Mouse (Mus musculus): ENCODE data around the gene Zfp866. TPM values are rescaled to one million over a fixed set of nuclear protein-coding genes. Genes with fewer than 3 reads are reported as not detected.
A peak's percentile ranks its signal among the peaks of the same experiment; 100 is the strongest.

Zfp866 gene
- total and polyA plus RNA-seq, 3 experiments, result 11.7 to 12.3 TPM; not detected in 1

GRCm38 (mm10) chr8:69803366-69803765 is 12.4 kb upstream of the Zfp866 start:
- Histone ChIP-seq H3K9me3 (replicated peaks; ENCODE audit: insufficient read depth, low read length) (no peaks in the 10 kb centered on the region), H3K36me3 (ENCODE audit: control insufficient read depth in 1 of 2, insufficient read depth in 2 of 2, low read length in 2 of 2) (peaks cover 3 to 8% of the 10 kb centered on the region in 2 experiments; a peak in 2 of 4 replicates), H3K79me2 (ENCODE audit: control insufficient read depth, insufficient read depth, low read length, poor library complexity) (no peaks in the 10 kb centered on the region), H3K27ac (ENCODE audit: control insufficient read depth, low read depth, low read length) (no peak overlapping the region), H3K27me3 (ENCODE audit: control insufficient read depth in 1 of 2, insufficient read depth in 2 of 2, low read length in 2 of 2) (no peaks in the 10 kb centered on the region), H3K4me3 (ENCODE audit: control insufficient read depth in 1 of 2, insufficient read depth in 1 of 2, low read depth in 2 of 2, low read length in 2 of 2) (no peak overlapping the region), H3K4me1 (ENCODE audit: control insufficient read depth in 1 of 2, insufficient read depth in 2 of 2, low read length in 2 of 2) (no peaks in the 10 kb centered on the region), H3K9ac (ENCODE audit: control insufficient read depth, low read depth, low read length, poor library complexity, severe bottlenecking) (no peak overlapping the region)
- DNase-seq (ENCODE audit: low read depth, low spot score), result no peak
- TF ChIP-seq TAL1 (IDR thresholded peaks at IDR 0.05; ENCODE audit: low read length) (no peak), KAT2A (conservative IDR thresholded peaks at IDR 0.05; ENCODE audit: low read depth, low read length) (no peak), MAZ (IDR thresholded peaks at IDR 0.05; ENCODE audit: low read depth, low read length) (no peak), BHLHE40 (IDR thresholded peaks at IDR 0.05; ENCODE audit: borderline replicate concordance, low read depth, low read length) (no peak), MYC (IDR thresholded peaks at IDR 0.05; ENCODE audit: low read depth, low read length) (no peak), CHD1 (IDR thresholded peaks at IDR 0.05; ENCODE audit: low read depth, low read length) (no peak)

GRCm38 (mm10) chr8:69802216-69802615 is 11.2 kb upstream of the Zfp866 start:
- Histone ChIP-seq H3K9ac (ENCODE audit: control insufficient read depth, low read depth, low read length, poor library complexity, severe bottlenecking) (no peak overlapping the region), H3K79me2 (ENCODE audit: control insufficient read depth, insufficient read depth, low read length, poor library complexity) (no peaks in the 10 kb centered on the region), H3K36me3 (ENCODE audit: control insufficient read depth in 1 of 2, insufficient read depth in 2 of 2, low read length in 2 of 2) (peaks cover 0 to 9% of the 10 kb centered on the region in 2 experiments; a peak in 2 of 4 replicates), H3K9me3 (replicated peaks; ENCODE audit: insufficient read depth, low read length) (no peaks in the 10 kb centered on the region), H3K4me1 (ENCODE audit: control insufficient read depth in 1 of 2, insufficient read depth in 2 of 2, low read length in 2 of 2) (no peaks in the 10 kb centered on the region), H3K4me3 (ENCODE audit: control insufficient read depth in 1 of 2, insufficient read depth in 1 of 2, low read depth in 2 of 2, low read length in 2 of 2) (no peak overlapping the region), H3K27me3 (ENCODE audit: control insufficient read depth in 1 of 2, insufficient read depth in 2 of 2, low read length in 2 of 2) (no peaks in the 10 kb centered on the region), H3K27ac (ENCODE audit: control insufficient read depth, low read depth, low read length) (no peak overlapping the region)
- TF ChIP-seq RCOR1 (IDR thresholded peaks at IDR 0.05; ENCODE audit: low read depth, low read length) (no peak), UBTF (IDR thresholded peaks at IDR 0.05; ENCODE audit: borderline replicate concordance, insufficient read depth, low read depth, low read length) (no peak), CTCF (IDR thresholded peaks at IDR 0.05 in 2 of 3, conservative IDR thresholded peaks at IDR 0.05 in 1 of 3; ENCODE audit: control insufficient read depth in 1 of 3, insufficient read depth in 1 of 3, low read depth in 2 of 3, low read length in 3 of 3, poor library complexity in 1 of 3, severe bottlenecking in 1 of 3) (no peak), ZMIZ1 (IDR thresholded peaks at IDR 0.05; ENCODE audit: low read depth, low read length) (no peak), TCF12 (IDR thresholded peaks at IDR 0.05; ENCODE audit: low read depth, low read length) (no peak), MAZ (IDR thresholded peaks at IDR 0.05; ENCODE audit: low read depth, low read length) (no peak), TBP (IDR thresholded peaks at IDR 0.05; ENCODE audit: low read depth, low read length) (no peak), KAT2A (conservative IDR thresholded peaks at IDR 0.05; ENCODE audit: low read depth, low read length) (no peak), POLR2AphosphoS2 (IDR thresholded peaks at IDR 0.05; ENCODE audit: low read length) (no peak), GATA1 (IDR thresholded peaks at IDR 0.05; ENCODE audit: low read depth, low read length) (no peak)
- no peak for DNase-seq (ENCODE audit: low read depth, low spot score)

- H3K9me3 ChIP-seq (replicated peaks; ENCODE audit: insufficient read depth, low read length), result no peaks in the 10 kb centered on the region
- no peak overlapping the region for H3K27ac ChIP-seq (ENCODE audit: control insufficient read depth, low read depth, low read length)
- DNase-seq (ENCODE audit: low read depth, low spot score), result no peak
- TF ChIP-seq MAX (IDR thresholded peaks at IDR 0.05; ENCODE audit: low read length), result no peak
- no peak for TF ChIP-seq ZMIZ1 (IDR thresholded peaks at IDR 0.05; ENCODE audit: low read depth, low read length)
- peak; percentile 41; the same call in 1 of the 2 replicates for TF ChIP-seq POLR2AphosphoS2 (IDR thresholded peaks at IDR 0.05; ENCODE audit: low read length)
- no peak overlapping the region for H3K4me3 ChIP-seq (ENCODE audit: control insufficient read depth in 1 of 2, insufficient read depth in 1 of 2, low read depth in 2 of 2, low read length in 2 of 2)
- no peaks in the 10 kb centered on the region for H3K4me1 ChIP-seq (ENCODE audit: control insufficient read depth in 1 of 2, insufficient read depth in 2 of 2, low read length in 2 of 2)
- no peaks in the 10 kb centered on the region for H3K79me2 ChIP-seq (ENCODE audit: control insufficient read depth, insufficient read depth, low read length, poor library complexity)
- peaks cover 0 to 11% of the 10 kb centered on the region in 2 experiments; a peak in 2 of 4 replicates for H3K36me3 ChIP-seq (ENCODE audit: control insufficient read depth in 1 of 2, insufficient read depth in 2 of 2, low read length in 2 of 2)
- H3K27me3 ChIP-seq (ENCODE audit: control insufficient read depth in 1 of 2, insufficient read depth in 2 of 2, low read length in 2 of 2), result no peaks in the 10 kb centered on the region
- no peak overlapping the region for H3K9ac ChIP-seq (ENCODE audit: control insufficient read depth, low read depth, low read length, poor library complexity, severe bottlenecking)
Measured at GRCm38 (mm10) chr8:69801796-69802195, 10.8 kb upstream of the Zfp866 start.

All from MEL (cell line).